7 mouse cellular contexts compared by ENCODE assay signal in genomic region chr5:31328255-31328654, GRCm38 (mm10).
DNase-seq lines count a peak whose midpoint lies in the region.

No protein-coding gene starts in this region.

- peak; percentile 58 for DNase-seq in 416B (ENCODE audit: low read depth)
- peak; percentile 27 to 35 for DNase-seq in CD8-positive naive resting alpha-beta T cell, adult 2 months (ENCODE audit: low read depth in 2 of 2, low spot score in 2 of 2)
- peak; percentile 38 for DNase-seq in c-Kit-positive CD71-negative TER-119-negative erythroid progenitor cells, embryonic 14.5 days (ENCODE audit: low read depth)
- peak; percentile 9 to 25 for DNase-seq in frontal cortex, postnatal 14 days (ENCODE audit: low spot score in 2 of 2)
- DNase-seq in kidney, postnatal 10 days, result peak; percentile 78
- DNase-seq in lung, adult 18-20 months, result peak; percentile 46 to 65
- DNase-seq in skeletal muscle tissue, adult 2 months (ENCODE audit: low read depth, low spot score), result peak; percentile 34

Comparison
In these comparisons a context has a peak if more than half of its experiments do, and no peak if none do; other contexts are left out.
1. Peak in every context shown above with its lines: DNase-seq.
2. DNase-seq: peak in every context shown above with its lines; median percentile 78 in kidney, postnatal 10 days; 58 in 416B; 56 in lung, adult 18-20 months; 38 in c-Kit-positive CD71-negative TER-119-negative erythroid progenitor cells, embryonic 14.5 days; 34 in skeletal muscle tissue, adult 2 months; 31 in CD8-positive naive resting alpha-beta T cell, adult 2 months; 17 in frontal cortex, postnatal 14 days.